Mouse (Mus musculus) small intestine, adult 2 months (tissue): ENCODE results near the gene Rem1. TPM values are rescaled to one million over a fixed set of nuclear protein-coding genes. Genes with fewer than 3 reads are reported as not detected.

Experiments
- H3K27ac ChIP-seq: fragments of 200-500 bp; 2 replicates; pipeline ENCODE4 v1.5.1; 2012; ENCODE audit warnings: low read depth, low read length, control low read depth, inconsistent platforms; ENCODE audit not compliant: insufficient read depth
- H3K27me3 ChIP-seq: fragments of 200-500 bp; 2 replicates; pipeline ENCODE4 v1.6.1; 2012; ENCODE audit warnings: mild to moderate bottlenecking, moderate library complexity, low read length, inconsistent platforms; ENCODE audit not compliant: control insufficient read depth, insufficient read depth
- H3K36me3 ChIP-seq: fragments of 200-500 bp; 2 replicates; pipeline ENCODE4 v1.6.1; 2012; ENCODE audit warnings: mild to moderate bottlenecking, low read length, control low read depth, inconsistent platforms; ENCODE audit not compliant: control insufficient read depth, insufficient read depth
- H3K4me1 ChIP-seq: fragments of 200-500 bp; 2 replicates; pipeline ENCODE4 v1.6.1; 2012; ENCODE audit warnings: low read length, inconsistent platforms, mixed read lengths; ENCODE audit not compliant: control insufficient read depth, insufficient read depth, insufficient read length
- H3K4me3 ChIP-seq: fragments of 200-500 bp; 2 replicates; pipeline ENCODE4 v1.5.1; 2012; ENCODE audit warnings: low read depth, mild to moderate bottlenecking, control low read depth, inconsistent platforms, low read length, moderate library complexity
- CTCF ChIP-seq: fragments of 200-500 bp; IDR thresholded peaks from 2 replicates; pipeline ENCODE4 v1.5.1; 2012; ENCODE audit warnings: low read depth, mild to moderate bottlenecking, control low read depth, inconsistent platforms, low read length, moderate library complexity, mixed read lengths; ENCODE audit not compliant: insufficient replicate concordance, insufficient read length; ENCODE audit errors: extremely low read depth
- POLR2A ChIP-seq: fragments of 200-500 bp; IDR thresholded peaks from 2 replicates; pipeline ENCODE4 v1.6.1; 2012; ENCODE audit warnings: low read depth, mild to moderate bottlenecking, control low read depth, inconsistent platforms, low read length, moderate library complexity
- WGBS: fragments of 180-500 bp; shearing (Covaris S2); methylation state at CpG from one replicate; pipeline ENCODE4 v1.1.7; 2018; 5-methylcytosine and 5-hydroxymethylcytosine counted together
- polyA plus RNA-seq: library from polyadenylated mRNA; depleted of rRNA; stranded (reverse); fragments of >200 nt; gene quantifications from 2 replicates; pipeline ENCODE4 v1.2.3, GENCODE M21; 2012

The Rem1 gene
- polyA plus RNA-seq, 1 experiment, result 4.7 TPM

GRCm38 (mm10) chr2:152669256-152669638, 42.5 kb downstream of the Rem1 start, which contains the start of gene H13:
Gene H13 (plus strand): TSS chr2:152669461.
- H3K4me3 ChIP-seq, result peak within 1 kb of the TSS; percentile 86
- peak; percentile 91; the same call in 1 of the 2 replicates for TF ChIP-seq POLR2A
- peak; percentile 98 for TF ChIP-seq CTCF
- no peaks in the 10 kb centered on the region; the same call in 1 of the 2 replicates for H3K36me3 ChIP-seq
- WGBS, result under 1% methylated on average over 35 of the region's 35 CpGs
- no peaks in the 10 kb centered on the region for H3K27me3 ChIP-seq
- peaks cover 17% of the 10 kb centered on the region; the same call in 1 of the 2 replicates for H3K4me1 ChIP-seq
- peak within 1 kb of the TSS; percentile 60 for H3K27ac ChIP-seq

GRCm38 (mm10) chr2:152669639-152670484, 43.1 kb downstream of the Rem1 start:
- H3K4me1 ChIP-seq, result peaks cover 17% of the 10 kb centered on the region; the same call in 1 of the 2 replicates
- H3K27ac ChIP-seq, result peak overlapping the region; percentile 60
- no peaks in the 10 kb centered on the region; the same call in 1 of the 2 replicates for H3K36me3 ChIP-seq
- 3% methylated on average over 46 of the region's 46 CpGs for WGBS
- no peaks in the 10 kb centered on the region for H3K27me3 ChIP-seq
- H3K4me3 ChIP-seq, result peak overlapping the region; percentile 86
- TF ChIP-seq POLR2A (no peak), CTCF (no peak)

GRCm38 (mm10) chr2:152670983-152671641, 44.4 kb downstream of the Rem1 start:
- peak overlapping the region; percentile 86 for H3K4me3 ChIP-seq

GRCm38 (mm10) chr2:152671642-152671999, 44.9 kb downstream of the Rem1 start:
- WGBS, result 9% methylated on average over 5 of the region's 5 CpGs
- H3K27ac ChIP-seq, result no peak overlapping the region

More at GRCm38 (mm10) chr2:152670983-152671641, 44.4 kb downstream of the Rem1 start:
- Histone ChIP-seq H3K36me3 (peaks cover 9% of the 10 kb centered on the region), H3K27me3 (no peaks in the 10 kb centered on the region), H3K27ac (no peak overlapping the region), H3K4me1 (peaks cover 17% of the 10 kb centered on the region; the same call in 1 of the 2 replicates)
- 43% methylated on average over 9 of the region's 9 CpGs for WGBS
- TF ChIP-seq POLR2A (no peak), CTCF (no peak)

GRCm38 (mm10) chr2:152672166-152672565, 45.4 kb downstream of the Rem1 start:
- no peak overlapping the region for H3K4me3 ChIP-seq
- no peak overlapping the region for H3K27ac ChIP-seq
- peaks cover 17% of the 10 kb centered on the region for H3K36me3 ChIP-seq
- TF ChIP-seq POLR2A, result no peak
- TF ChIP-seq CTCF, result no peak
- peaks cover 17% of the 10 kb centered on the region; the same call in 1 of the 2 replicates for H3K4me1 ChIP-seq
- WGBS, result 85% methylated on average over 12 of the region's 12 CpGs
- no peaks in the 10 kb centered on the region for H3K27me3 ChIP-seq

More at GRCm38 (mm10) chr2:152671642-152671999, 44.9 kb downstream of the Rem1 start:
- H3K4me3 ChIP-seq, result peak overlapping the region; percentile 86
- no peaks in the 10 kb centered on the region for H3K27me3 ChIP-seq
- H3K4me1 ChIP-seq, result peaks cover 17% of the 10 kb centered on the region; the same call in 1 of the 2 replicates
- TF ChIP-seq CTCF (peak; percentile 50; the same call in 1 of the 2 replicates), POLR2A (no peak)
- H3K36me3 ChIP-seq, result peaks cover 13% of the 10 kb centered on the region

GRCm38 (mm10) chr2:152674148-152674547, 47.4 kb downstream of the Rem1 start:
- no peaks in the 10 kb centered on the region for H3K27me3 ChIP-seq
- H3K27ac ChIP-seq, result peak overlapping the region; percentile 22; the same call in 1 of the 2 replicates
- H3K4me1 ChIP-seq, result peaks cover 17% of the 10 kb centered on the region; the same call in 1 of the 2 replicates
- H3K36me3 ChIP-seq, result peaks cover 30% of the 10 kb centered on the region
- WGBS, result 24% methylated on average over 11 of the region's 11 CpGs
- TF ChIP-seq CTCF (no peak), POLR2A (no peak)
- no peak overlapping the region for H3K4me3 ChIP-seq

GRCm38 (mm10) chr2:152675252-152675791, 48.6 kb downstream of the Rem1 start:
- Histone ChIP-seq H3K4me3 (no peak overlapping the region), H3K4me1 (peaks cover 17% of the 10 kb centered on the region; the same call in 1 of the 2 replicates), H3K27me3 (no peaks in the 10 kb centered on the region), H3K36me3 (peaks cover 34% of the 10 kb centered on the region), H3K27ac (no peak overlapping the region)
- WGBS, result 77% methylated on average over 13 of the region's 13 CpGs
- no peak for TF ChIP-seq CTCF
- no peak for TF ChIP-seq POLR2A
